Mouse (Mus musculus) lung, postnatal 10 days (tissue): ENCODE measurements around the gene Amy2a2.
"Not testable (repeated sequence)": the region's sequence is repeated elsewhere in the genome, so short reads cannot be mapped to it uniquely, and the experiment has no call there.

Experiments used
- DNase-seq: peaks from one replicate; pipeline ENCODE4 v3.0.0; 2021

Gene Amy2a2

GRCm38 (mm10) chr3:113356558-113356957, at the start of gene Amy2a2:
Gene Amy2a2, minus strand, starts transcription at chr3:113356658.
- DNase-seq = not testable (repeated sequence)

GRCm38 (mm10) chr3:113345484-113345883, 11.0 kb downstream of the Amy2a2 start:
- not testable (repeated sequence) for DNase-seq

GRCm38 (mm10) chr3:113323952-113324351, 32.5 kb downstream of the Amy2a2 start, which contains the start of gene Amy2a3:
Gene Amy2a3, minus strand, starts transcription at chr3:113324052.
- not testable (repeated sequence) for DNase-seq

GRCm38 (mm10) chr3:113312937-113313336, 43.5 kb downstream of the Amy2a2 start:
- not testable (repeated sequence) for DNase-seq
